Mouse (Mus musculus): ENCODE results near the gene Alkbh4. TPM values are rescaled to one million over a fixed set of nuclear protein-coding genes. Genes with fewer than 3 reads are reported as not detected.

Alkbh4 gene
- polyA plus RNA-seq, 1 experiment, result 4.3 TPM

GRCm38 (mm10) chr5:136163807-136164474, 28.0 kb downstream of the Alkbh4 start:
- Histone ChIP-seq H3K4me1 (ENCODE audit: control insufficient read depth, insufficient read depth, insufficient read length, low read length) (no peaks in the 10 kb centered on the region), H3K4me3 (ENCODE audit: insufficient read depth, low read depth, low read length) (no peak overlapping the region), H3K27ac (replicated peaks; ENCODE audit: low read depth, low read length) (no peak overlapping the region)

DNA sequence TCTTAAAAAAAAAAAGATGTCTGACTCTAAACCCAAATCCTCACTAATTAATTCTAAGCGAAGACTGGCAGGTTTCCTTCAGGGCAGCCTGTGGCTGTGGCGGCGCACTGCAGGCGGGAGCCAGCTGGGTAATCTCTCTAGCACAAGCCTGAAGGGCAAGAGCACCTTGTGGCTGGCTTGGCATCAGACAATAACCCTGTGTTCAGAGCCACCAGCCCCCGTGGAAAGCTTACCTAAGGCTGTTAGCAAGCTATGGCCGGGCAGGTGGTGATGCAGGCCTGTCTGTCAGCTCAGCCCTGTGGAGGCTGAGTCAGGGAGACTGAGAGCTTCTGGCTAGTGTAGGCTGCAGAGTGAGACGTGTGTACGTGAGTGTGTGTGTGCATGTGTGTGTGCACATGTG, 29.3 kb downstream of the Alkbh4 start:
- no peak overlapping the region for H3K27ac ChIP-seq (replicated peaks; ENCODE audit: low read depth, low read length)
- H3K4me3 ChIP-seq (ENCODE audit: insufficient read depth, low read depth, low read length), result no peak overlapping the region

DNA sequence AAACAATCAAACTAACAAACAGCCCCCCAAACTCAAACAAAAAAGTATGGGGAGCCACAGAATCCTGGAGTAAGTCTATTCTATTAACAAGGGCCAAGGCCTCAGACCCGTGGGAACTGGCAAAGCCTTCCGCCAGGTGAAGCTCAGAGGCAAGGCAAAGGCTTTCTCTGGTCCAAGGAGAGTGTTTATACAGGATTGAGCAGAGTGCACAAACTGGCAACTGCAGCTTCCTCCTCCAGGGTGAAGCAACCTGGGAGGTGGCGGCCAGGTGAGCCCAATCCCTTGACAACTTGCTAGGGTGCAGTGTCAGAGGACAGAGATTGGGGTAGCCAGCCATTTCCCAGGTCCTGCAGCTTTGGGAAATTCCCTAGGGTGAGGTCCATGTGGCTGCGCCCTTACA, 31.4 kb downstream of the Alkbh4 start:
- Histone ChIP-seq H3K4me3 (ENCODE audit: insufficient read depth, low read depth, low read length) (no peak overlapping the region), H3K4me1 (ENCODE audit: control insufficient read depth, insufficient read depth, insufficient read length, low read length) (no peaks in the 10 kb centered on the region; the same call in 1 of the 2 replicates), H3K27ac (replicated peaks; ENCODE audit: low read depth, low read length) (no peak overlapping the region)

More for the DNA sequence above, 29.3 kb downstream of the Alkbh4 start:
- H3K4me1 ChIP-seq (ENCODE audit: control insufficient read depth, insufficient read depth, insufficient read length, low read length), result no peaks in the 10 kb centered on the region

DNA sequence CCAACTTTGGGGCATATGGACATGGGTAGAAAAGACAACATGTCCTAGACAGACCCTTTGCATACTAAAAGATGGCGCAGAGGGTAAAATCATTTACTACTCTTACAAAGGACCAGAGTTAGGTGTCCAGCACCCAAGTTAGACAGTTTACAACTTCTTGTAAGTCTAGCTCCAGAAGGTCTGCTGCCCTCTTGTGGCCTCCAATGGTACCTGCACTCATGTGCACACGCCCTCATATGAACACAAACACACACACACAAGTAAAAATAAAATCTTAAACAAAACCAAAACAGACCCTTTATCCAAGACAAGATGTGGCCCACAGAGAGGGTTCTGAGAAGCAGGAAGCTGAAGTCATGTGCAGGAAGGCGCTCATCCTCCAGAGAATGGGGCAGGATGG, 32.1 kb downstream of the Alkbh4 start:
- Histone ChIP-seq H3K27ac (replicated peaks; ENCODE audit: low read depth, low read length) (no peak overlapping the region), H3K4me3 (ENCODE audit: insufficient read depth, low read depth, low read length) (no peak overlapping the region), H3K4me1 (ENCODE audit: control insufficient read depth, insufficient read depth, insufficient read length, low read length) (no peaks in the 10 kb centered on the region; the same call in 1 of the 2 replicates)

DNA sequence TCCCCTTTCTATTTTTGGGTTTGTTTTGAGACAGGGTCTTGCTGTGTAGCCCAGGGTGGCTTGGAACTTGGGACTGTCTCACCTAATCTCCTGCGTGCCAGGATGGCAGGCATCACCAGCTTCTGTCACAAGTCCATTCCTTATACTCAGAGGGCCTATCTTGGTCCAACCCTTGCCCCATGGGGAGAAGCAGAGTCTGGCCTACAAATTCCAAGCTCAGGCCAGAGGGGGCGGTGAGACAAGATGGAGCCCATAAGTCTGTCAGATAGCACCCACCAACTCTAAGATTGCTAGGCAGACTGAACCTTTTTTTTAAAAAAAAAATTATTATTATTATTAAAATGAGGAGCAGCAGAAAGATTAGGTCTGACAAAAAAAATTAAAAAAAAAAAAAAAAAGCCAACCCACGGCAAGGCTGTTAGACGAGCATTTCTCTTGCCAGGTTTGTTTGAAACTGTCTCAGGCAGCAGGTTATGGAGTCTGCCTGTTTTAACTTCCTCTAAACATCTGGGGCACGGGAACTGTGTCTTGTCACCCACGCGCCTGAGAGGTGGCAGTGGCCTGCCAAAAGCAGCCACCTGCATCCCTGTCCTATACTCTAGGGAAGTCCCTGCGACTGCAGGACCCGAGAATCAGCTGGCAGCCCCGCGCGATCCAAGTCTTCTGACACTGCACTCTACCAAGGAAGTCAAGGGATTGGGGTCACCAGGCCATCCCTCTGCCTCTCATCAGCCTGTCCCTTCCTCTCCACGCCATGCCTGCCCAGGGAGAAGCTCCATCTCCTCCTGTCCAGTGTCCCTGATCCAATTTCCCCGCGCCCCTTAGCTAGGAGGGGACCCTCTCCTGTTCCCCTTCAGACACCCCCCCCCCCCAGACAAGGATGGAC, 33.9 kb downstream of the Alkbh4 start:
- no peaks in the 10 kb centered on the region; the same call in 1 of the 2 replicates for H3K4me1 ChIP-seq (ENCODE audit: control insufficient read depth, insufficient read depth, insufficient read length, low read length)
- no peak overlapping the region for H3K27ac ChIP-seq (replicated peaks; ENCODE audit: low read depth, low read length)
- peak overlapping the region; percentile 59 for H3K4me3 ChIP-seq (ENCODE audit: insufficient read depth, low read depth, low read length)

- Histone ChIP-seq H3K4me1 (ENCODE audit: control insufficient read depth, insufficient read depth, insufficient read length, low read length) (no peaks in the 10 kb centered on the region; the same call in 1 of the 2 replicates), H3K4me3 (ENCODE audit: insufficient read depth, low read depth, low read length) (peak within 1 kb of the TSS; percentile 59), H3K27ac (replicated peaks; ENCODE audit: low read depth, low read length) (peak within 1 kb of the TSS; percentile 23)
Measured at GRCm38 (mm10) chr5:136170512-136171362, 34.8 kb downstream of the Alkbh4 start, which contains the start of gene Orai2. Gene Orai2, minus strand, starts transcription at chr5:136170713.

- Histone ChIP-seq H3K4me3 (ENCODE audit: insufficient read depth, low read depth, low read length) (peak overlapping the region; percentile 59), H3K4me1 (ENCODE audit: control insufficient read depth, insufficient read depth, insufficient read length, low read length) (no peaks in the 10 kb centered on the region; the same call in 1 of the 2 replicates), H3K27ac (replicated peaks; ENCODE audit: low read depth, low read length) (peak overlapping the region; percentile 23)
Measured at GRCm38 (mm10) chr5:136171363-136172341, 35.7 kb downstream of the Alkbh4 start.

GRCm38 (mm10) chr5:136172939-136173338, 37.0 kb downstream of the Alkbh4 start:
- no peaks in the 10 kb centered on the region; the same call in 1 of the 2 replicates for H3K4me1 ChIP-seq (ENCODE audit: control insufficient read depth, insufficient read depth, insufficient read length, low read length)
- no peak overlapping the region for H3K4me3 ChIP-seq (ENCODE audit: insufficient read depth, low read depth, low read length)
- H3K27ac ChIP-seq (replicated peaks; ENCODE audit: low read depth, low read length), result no peak overlapping the region

DNA sequence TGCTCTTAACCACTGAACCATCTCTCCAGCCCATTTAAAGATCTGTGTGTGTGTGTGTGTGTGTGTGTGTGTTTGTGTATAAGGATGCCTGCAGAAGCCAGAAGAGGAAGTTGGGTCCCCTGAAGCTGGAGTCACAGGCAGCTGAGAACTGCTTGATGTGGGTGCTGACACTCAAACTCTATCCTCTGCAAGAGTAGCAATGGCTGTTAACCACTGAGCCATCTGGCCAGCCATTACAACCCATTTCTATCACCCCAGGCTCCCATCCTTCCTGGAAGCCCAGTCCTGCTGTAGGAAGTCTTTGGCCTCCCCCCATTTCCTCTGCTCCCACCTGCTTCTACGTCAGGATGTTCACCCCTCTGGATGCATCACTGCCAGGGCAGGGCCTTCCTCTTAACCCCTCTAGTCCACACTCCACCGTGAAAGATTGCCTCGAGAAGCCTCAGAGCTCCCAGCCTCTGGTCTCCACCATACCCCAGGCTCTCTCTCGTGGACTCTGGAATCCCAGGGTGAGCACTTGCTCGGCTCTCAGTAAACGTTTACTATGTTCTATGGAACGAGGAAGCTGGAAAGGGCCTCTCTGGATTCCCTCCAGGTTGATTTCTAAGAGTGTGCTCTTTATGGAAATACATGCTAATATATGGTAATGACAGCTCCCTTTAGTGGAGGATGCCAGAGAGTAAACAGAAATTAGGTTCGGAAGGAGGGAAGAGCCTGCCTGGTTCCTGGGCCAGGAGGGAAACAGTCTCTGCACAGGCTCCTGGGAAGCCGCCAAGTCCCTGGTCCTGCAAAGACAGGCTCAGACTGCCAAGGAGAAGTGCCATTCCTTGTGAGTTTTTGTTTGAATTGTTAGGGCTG, 37.9 kb downstream of the Alkbh4 start:
- Histone ChIP-seq H3K4me1 (ENCODE audit: control insufficient read depth, insufficient read depth, insufficient read length, low read length) (peaks cover 3% of the 10 kb centered on the region; the same call in 1 of the 2 replicates), H3K27ac (replicated peaks; ENCODE audit: low read depth, low read length) (no peak overlapping the region), H3K4me3 (ENCODE audit: insufficient read depth, low read depth, low read length) (no peak overlapping the region)

- H3K27ac ChIP-seq (replicated peaks; ENCODE audit: low read depth, low read length), result no peak overlapping the region
- no peak overlapping the region for H3K4me3 ChIP-seq (ENCODE audit: insufficient read depth, low read depth, low read length)
- peaks cover 3% of the 10 kb centered on the region; the same call in 1 of the 2 replicates for H3K4me1 ChIP-seq (ENCODE audit: control insufficient read depth, insufficient read depth, insufficient read length, low read length)
Measured at GRCm38 (mm10) chr5:136179594-136179993, 43.6 kb downstream of the Alkbh4 start.

DNA sequence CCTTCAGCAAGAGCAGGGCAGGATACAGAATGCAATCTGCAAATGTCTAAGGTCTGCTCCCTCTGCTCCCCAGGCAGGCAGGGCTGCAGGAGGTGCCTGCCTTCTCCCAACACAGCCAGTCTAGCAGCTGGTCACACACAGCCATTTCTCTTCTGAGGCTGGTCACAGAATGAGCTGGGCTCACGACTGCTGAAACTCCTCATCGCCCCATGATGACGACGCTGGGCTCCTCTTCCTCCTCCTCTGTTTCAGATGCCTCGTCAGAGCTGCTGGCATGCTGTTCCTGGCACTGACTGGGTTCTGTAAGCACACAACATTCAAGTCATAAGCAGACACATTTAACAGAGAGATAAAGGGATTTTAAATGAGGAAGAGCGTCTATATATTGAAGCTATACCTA, 45.3 kb downstream of the Alkbh4 start:
- Histone ChIP-seq H3K27ac (replicated peaks; ENCODE audit: low read depth, low read length) (no peak overlapping the region), H3K4me3 (ENCODE audit: insufficient read depth, low read depth, low read length) (no peak overlapping the region), H3K4me1 (ENCODE audit: control insufficient read depth, insufficient read depth, insufficient read length, low read length) (peaks cover 3% of the 10 kb centered on the region; the same call in 1 of the 2 replicates)

GRCm38 (mm10) chr5:136182049-136182448, 46.1 kb downstream of the Alkbh4 start:
- Histone ChIP-seq H3K27ac (replicated peaks; ENCODE audit: low read depth, low read length) (no peak overlapping the region), H3K4me1 (ENCODE audit: control insufficient read depth, insufficient read depth, insufficient read length, low read length) (peaks cover 3% of the 10 kb centered on the region; the same call in 1 of the 2 replicates), H3K4me3 (ENCODE audit: insufficient read depth, low read depth, low read length) (no peak overlapping the region)

GRCm38 (mm10) chr5:136182830-136183229, 46.9 kb downstream of the Alkbh4 start:
- no peak overlapping the region for H3K27ac ChIP-seq (replicated peaks; ENCODE audit: low read depth, low read length)
- peaks cover 3% of the 10 kb centered on the region; the same call in 1 of the 2 replicates for H3K4me1 ChIP-seq (ENCODE audit: control insufficient read depth, insufficient read depth, insufficient read length, low read length)
- no peak overlapping the region for H3K4me3 ChIP-seq (ENCODE audit: insufficient read depth, low read depth, low read length)

Measured in brown adipose tissue, adult 24 weeks (tissue).